Mouse (Mus musculus): Measurements from ENCODE around the gene Slc39a5. TPM values are rescaled to one million over a fixed set of nuclear protein-coding genes. Genes with fewer than 3 reads are reported as not detected.

Gene Slc39a5
- polyA plus RNA-seq, 1 experiment from 2014 or later = 0.10 TPM

GRCm38 (mm10) chr10:128361836-128362235 is 39.2 kb downstream of the Slc39a5 start:
- H3K4me3 ChIP-seq (replicated peaks; ENCODE audit: low read length) = no peak overlapping the region
- no peaks in the 10 kb centered on the region for H3K27me3 ChIP-seq (replicated peaks; ENCODE audit: control insufficient read depth, insufficient read depth, low read length)
- WGBS = 91% methylated on average over 6 of the region's 6 CpGs
- no peak for ATAC-seq
- no peak overlapping the region for H3K4me2 ChIP-seq (ENCODE audit: low read length)
- H3K9ac ChIP-seq (replicated peaks; ENCODE audit: low read depth, low read length) = no peak overlapping the region
- 0 out of 2 replicates have a peak, but pooled peaks cover 1% of the 10 kb centered on the region for H3K4me1 ChIP-seq (replicated peaks; ENCODE audit: control insufficient read depth, insufficient read depth, low read length)
- H3K9me3 ChIP-seq (ENCODE audit: control insufficient read depth, low read length) = no peaks in the 10 kb centered on the region
- peaks cover 32% of the 10 kb centered on the region for H3K36me3 ChIP-seq (ENCODE audit: control insufficient read depth, insufficient read depth)
- H3K27ac ChIP-seq (ENCODE audit: low read length) = no peak overlapping the region

GRCm38 (mm10) chr10:128359226-128359625 is 41.8 kb downstream of the Slc39a5 start:
- H3K4me2 ChIP-seq (ENCODE audit: low read length) = no peak overlapping the region
- no peak for ATAC-seq
- H3K4me1 ChIP-seq (replicated peaks; ENCODE audit: control insufficient read depth, insufficient read depth, low read length) = no peaks in the 10 kb centered on the region
- no peak overlapping the region for H3K4me3 ChIP-seq (replicated peaks; ENCODE audit: low read length)
- 96% methylated on average over 6 of the region's 6 CpGs for WGBS
- no peak overlapping the region for H3K27ac ChIP-seq (ENCODE audit: low read length)
- H3K9me3 ChIP-seq (ENCODE audit: control insufficient read depth, low read length) = no peaks in the 10 kb centered on the region
- H3K27me3 ChIP-seq (replicated peaks; ENCODE audit: control insufficient read depth, insufficient read depth, low read length) = no peaks in the 10 kb centered on the region
- peaks cover 35% of the 10 kb centered on the region for H3K36me3 ChIP-seq (ENCODE audit: control insufficient read depth, insufficient read depth)
- H3K9ac ChIP-seq (replicated peaks; ENCODE audit: low read depth, low read length) = no peak overlapping the region

GRCm38 (mm10) chr10:128358796-128359195 is 42.2 kb downstream of the Slc39a5 start:
- ATAC-seq = no peak

GRCm38 (mm10) chr10:128347541-128347940 is 53.5 kb downstream of the Slc39a5 start:
- Histone ChIP-seq H3K4me3 (replicated peaks; ENCODE audit: low read length) (no peak overlapping the region), H3K9me3 (ENCODE audit: control insufficient read depth, low read length) (no peaks in the 10 kb centered on the region), H3K4me2 (ENCODE audit: low read length) (no peak overlapping the region), H3K9ac (replicated peaks; ENCODE audit: low read depth, low read length) (no peak overlapping the region), H3K27me3 (replicated peaks; ENCODE audit: control insufficient read depth, insufficient read depth, low read length) (no peaks in the 10 kb centered on the region), H3K27ac (ENCODE audit: low read length) (no peak overlapping the region), H3K36me3 (ENCODE audit: control insufficient read depth, insufficient read depth) (peaks cover 21% of the 10 kb centered on the region), H3K4me1 (replicated peaks; ENCODE audit: control insufficient read depth, insufficient read depth, low read length) (peaks cover 8% of the 10 kb centered on the region)
- WGBS = 91% methylated on average over 8 of the region's 8 CpGs
- ATAC-seq = no peak

More at GRCm38 (mm10) chr10:128358796-128359195, 42.2 kb downstream of the Slc39a5 start:
- no peak overlapping the region for H3K4me3 ChIP-seq (replicated peaks; ENCODE audit: low read length)
- 51% methylated on average over 2 of the region's 2 CpGs for WGBS
- H3K27ac ChIP-seq (ENCODE audit: low read length) = no peak overlapping the region
- no peak overlapping the region for H3K9ac ChIP-seq (replicated peaks; ENCODE audit: low read depth, low read length)
- peaks cover 39% of the 10 kb centered on the region for H3K36me3 ChIP-seq (ENCODE audit: control insufficient read depth, insufficient read depth)
- no peak overlapping the region for H3K4me2 ChIP-seq (ENCODE audit: low read length)
- no peaks in the 10 kb centered on the region for H3K27me3 ChIP-seq (replicated peaks; ENCODE audit: control insufficient read depth, insufficient read depth, low read length)
- no peaks in the 10 kb centered on the region for H3K9me3 ChIP-seq (ENCODE audit: control insufficient read depth, low read length)
- H3K4me1 ChIP-seq (replicated peaks; ENCODE audit: control insufficient read depth, insufficient read depth, low read length) = no peaks in the 10 kb centered on the region

Small RNAs within 50 kb of the gene (microRNA-seq; reads per million reads assigned to microRNA genes)
- gene Gm25361 = not detected
- gene Gm26308 = not detected
- not detected for gene Mir6914
- 0.83 reads per million for gene Mir6915

Other genes starting within 250 kb of the Slc39a5 start
- gene Rbms2, start 220.9 kb downstream of the Slc39a5 start, polyA plus RNA-seq (2015; fragmentation: Nextera tagmentation; extraction: Ambion mirVana) = 8.5 and 9.5 TPM in 2 replicates
- 0.68 and 1.1 TPM in 2 replicates for gene Gls2, start 206.8 kb downstream of the Slc39a5 start, polyA plus RNA-seq (2015; fragmentation: Nextera tagmentation; extraction: Ambion mirVana)
- 16.6 and 18.0 TPM in 2 replicates for gene Spryd4, start 189.4 kb downstream of the Slc39a5 start, polyA plus RNA-seq (2015; fragmentation: Nextera tagmentation; extraction: Ambion mirVana)
- gene Mip, start 175.4 kb downstream of the Slc39a5 start, polyA plus RNA-seq (2015; fragmentation: Nextera tagmentation; extraction: Ambion mirVana) = not detected in 2 replicates
- 29.4 and 32.2 TPM in 2 replicates for gene Timeless, start 169.2 kb downstream of the Slc39a5 start, polyA plus RNA-seq (2015; fragmentation: Nextera tagmentation; extraction: Ambion mirVana)
- gene Apon, start 147.1 kb downstream of the Slc39a5 start, polyA plus RNA-seq (2015; fragmentation: Nextera tagmentation; extraction: Ambion mirVana) = not detected in 2 replicates
- not detected in 2 replicates for gene Apof, start 132.6 kb downstream of the Slc39a5 start, polyA plus RNA-seq (2015; fragmentation: Nextera tagmentation; extraction: Ambion mirVana)
- gene Stat2, start 130.7 kb downstream of the Slc39a5 start, polyA plus RNA-seq (2015; fragmentation: Nextera tagmentation; extraction: Ambion mirVana) = 18.7 and 23.3 TPM in 2 replicates
- gene Il23a, start 102.5 kb downstream of the Slc39a5 start, polyA plus RNA-seq (2015; fragmentation: Nextera tagmentation; extraction: Ambion mirVana) = 0.39 TPM in 1 of 2 replicates, not detected in the other
- 27.8 and 28.5 TPM in 2 replicates for gene Pan2, start 97.9 kb downstream of the Slc39a5 start, polyA plus RNA-seq (2015; fragmentation: Nextera tagmentation; extraction: Ambion mirVana)
- 190 and 195 TPM in 2 replicates for gene Cnpy2, start 78.8 kb downstream of the Slc39a5 start, polyA plus RNA-seq (2015; fragmentation: Nextera tagmentation; extraction: Ambion mirVana)
- gene Cs, start 63.5 kb downstream of the Slc39a5 start, polyA plus RNA-seq (2015; fragmentation: Nextera tagmentation; extraction: Ambion mirVana) = 247 and 259 TPM in 2 replicates
- gene Coq10a, start 32.2 kb downstream of the Slc39a5 start, polyA plus RNA-seq (2015; fragmentation: Nextera tagmentation; extraction: Ambion mirVana) = 32.2 and 32.7 TPM in 2 replicates
- 11.3 and 13.2 TPM in 2 replicates for gene Ankrd52, start 24.1 kb downstream of the Slc39a5 start, polyA plus RNA-seq (2015; fragmentation: Nextera tagmentation; extraction: Ambion mirVana)
- 139 and 147 TPM in 2 replicates for gene Nabp2, start 10.3 kb upstream of the Slc39a5 start, polyA plus RNA-seq (2015; fragmentation: Nextera tagmentation; extraction: Ambion mirVana)
- 121 and 122 TPM in 2 replicates for gene Rnf41, start 10.4 kb upstream of the Slc39a5 start, polyA plus RNA-seq (2015; fragmentation: Nextera tagmentation; extraction: Ambion mirVana)
- 215 and 217 TPM in 2 replicates for gene Smarcc2, start 58.0 kb upstream of the Slc39a5 start, polyA plus RNA-seq (2015; fragmentation: Nextera tagmentation; extraction: Ambion mirVana)
- gene Myl6, start 92.9 kb upstream of the Slc39a5 start, polyA plus RNA-seq (2015; fragmentation: Nextera tagmentation; extraction: Ambion mirVana) = 599 and 678 TPM in 2 replicates
- 5.4 and 5.9 TPM in 2 replicates for gene Myl6b, start 97.5 kb upstream of the Slc39a5 start, polyA plus RNA-seq (2015; fragmentation: Nextera tagmentation; extraction: Ambion mirVana)
- 9.0 and 9.6 TPM in 2 replicates for gene Esyt1, start 124.6 kb upstream of the Slc39a5 start, polyA plus RNA-seq (2015; fragmentation: Nextera tagmentation; extraction: Ambion mirVana)
- gene Zc3h10, start 146.5 kb upstream of the Slc39a5 start, polyA plus RNA-seq (2015; fragmentation: Nextera tagmentation; extraction: Ambion mirVana) = 20.9 and 21.7 TPM in 2 replicates
- gene Rpl41, start 148.1 kb upstream of the Slc39a5 start, polyA plus RNA-seq (2015; fragmentation: Nextera tagmentation; extraction: Ambion mirVana) = 2,032 and 2,064 TPM in 2 replicates
- 149 and 152 TPM in 2 replicates for gene Pa2g4, start 164.8 kb upstream of the Slc39a5 start, polyA plus RNA-seq (2015; fragmentation: Nextera tagmentation; extraction: Ambion mirVana)
- gene Erbb3, start 188.4 kb upstream of the Slc39a5 start, polyA plus RNA-seq (2015; fragmentation: Nextera tagmentation; extraction: Ambion mirVana) = 0.46 and 0.62 TPM in 2 replicates
- 358 and 398 TPM in 2 replicates for gene Rps26, start 225.5 kb upstream of the Slc39a5 start, polyA plus RNA-seq (2015; fragmentation: Nextera tagmentation; extraction: Ambion mirVana)
- 9.0 and 15.6 TPM in 2 replicates for gene Ikzf4, start 244.8 kb upstream of the Slc39a5 start, polyA plus RNA-seq (2015; fragmentation: Nextera tagmentation; extraction: Ambion mirVana)

Data from forebrain, embryonic 16.5 days (tissue).